Mouse (Mus musculus) right cerebral cortex, adult 2 months (tissue): ENCODE data around the gene Ntsr2.
"Not testable (repeated sequence)": the region's sequence is repeated elsewhere in the genome, so short reads cannot be mapped to it uniquely, and the experiment has no call there.

ENCODE experiments used
- DNase-seq, 2 experiments: peaks; one replicate each; pipeline ENCODE4 v3.0.0; 2021 to 2022; ENCODE audit warnings: low spot score in 2 of 2

The Ntsr2 gene

DNA sequence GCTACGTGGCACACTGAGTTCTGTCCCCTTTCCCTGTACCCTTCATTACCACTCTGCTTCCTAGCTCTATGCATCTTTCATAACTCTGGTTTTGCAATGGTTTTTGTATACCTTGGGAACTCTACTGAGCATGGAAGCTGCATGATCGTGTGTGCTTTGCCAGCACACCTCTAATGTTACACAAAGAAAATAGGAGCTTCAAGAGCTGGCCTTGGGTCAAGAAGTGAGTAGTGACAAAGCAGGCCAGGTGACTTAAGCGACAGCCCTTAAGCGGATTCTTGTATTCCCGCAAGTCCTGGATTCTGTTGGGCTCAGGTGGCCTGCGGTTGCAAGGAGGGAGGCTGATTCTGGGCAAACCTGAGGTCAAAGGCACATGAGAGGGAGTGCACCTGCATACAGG lies 4.9 kb upstream of the Ntsr2 start:
- DNase-seq, result no peak

DNA sequence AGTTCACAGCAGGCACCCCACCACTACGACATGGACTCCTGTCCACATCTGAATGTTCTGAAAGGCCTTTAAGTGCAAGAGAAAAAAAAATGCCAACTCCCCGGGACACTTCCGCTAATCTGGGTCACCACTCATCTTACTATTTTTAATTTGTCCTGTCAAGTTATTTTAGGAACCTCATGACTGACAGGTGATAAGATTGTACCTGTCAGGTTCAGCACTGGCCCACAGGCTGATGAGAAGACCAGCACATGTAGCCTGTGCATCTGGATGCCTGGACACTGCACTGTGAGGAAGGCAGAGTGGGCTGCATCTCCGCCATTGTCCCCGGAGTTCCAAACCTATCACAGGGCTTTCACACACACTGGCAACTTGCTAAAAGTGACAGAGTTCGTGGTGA lies 3.4 kb upstream of the Ntsr2 start:
- no peak for DNase-seq

GRCm38 (mm10) chr12:16655604-16656003 lies 2.4 kb downstream of the Ntsr2 start:
- no peak for DNase-seq

DNA sequence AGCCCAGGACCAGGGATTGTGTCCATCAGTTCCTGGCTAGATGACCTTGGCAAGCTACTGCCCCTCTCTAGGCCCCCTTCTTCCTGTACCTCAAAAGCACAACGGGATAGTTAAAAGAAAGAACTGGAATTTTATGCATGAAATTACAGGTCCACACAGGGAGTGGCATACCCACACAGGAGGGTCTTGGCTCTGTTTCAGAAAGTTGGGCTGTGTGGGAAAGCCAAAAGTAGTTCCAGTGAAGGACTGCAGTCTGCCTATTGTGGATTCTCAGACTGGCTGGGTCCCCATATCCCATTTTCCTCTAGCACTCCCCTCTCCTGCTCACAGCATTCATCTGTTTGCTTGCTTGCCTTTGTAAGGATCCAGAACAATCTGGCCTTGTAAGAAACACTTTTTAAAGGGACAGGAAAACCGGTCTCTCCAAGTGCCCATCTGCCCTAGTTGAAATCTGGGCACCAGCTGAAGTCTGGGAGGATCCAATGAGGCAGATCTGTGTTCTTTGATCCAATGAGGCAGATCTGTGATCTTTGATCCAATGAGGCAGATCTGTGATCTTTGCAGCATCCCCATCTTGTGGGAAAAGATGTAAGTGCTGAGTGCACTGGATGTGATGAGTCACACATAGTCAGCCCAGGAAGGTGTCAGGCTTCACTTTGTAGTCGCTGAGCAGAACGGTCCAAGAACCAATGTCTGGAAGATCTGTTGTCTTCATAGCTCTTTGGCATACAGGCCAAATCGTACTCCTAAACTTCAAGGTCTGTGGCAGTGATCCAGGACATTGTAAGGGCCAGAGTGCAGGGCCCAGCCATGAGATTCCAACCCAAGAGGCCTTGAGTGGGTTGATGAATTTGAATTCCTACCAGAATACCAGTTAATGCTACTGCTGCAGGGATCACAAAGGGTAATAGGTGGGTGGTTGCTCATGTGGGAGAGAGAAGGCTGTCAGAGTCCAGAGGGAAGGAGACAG lies 4.0 kb downstream of the Ntsr2 start:
- DNase-seq, result peak; percentile 26 to 29

GRCm38 (mm10) chr12:16661459-16661858 lies 8.3 kb downstream of the Ntsr2 start:
- no peak for DNase-seq

GRCm38 (mm10) chr12:16661936-16662335 lies 8.8 kb downstream of the Ntsr2 start:
- no peak for DNase-seq

GRCm38 (mm10) chr12:16662955-16663585 lies 9.9 kb downstream of the Ntsr2 start:
- peak; percentile 22 to 43 for DNase-seq

DNA sequence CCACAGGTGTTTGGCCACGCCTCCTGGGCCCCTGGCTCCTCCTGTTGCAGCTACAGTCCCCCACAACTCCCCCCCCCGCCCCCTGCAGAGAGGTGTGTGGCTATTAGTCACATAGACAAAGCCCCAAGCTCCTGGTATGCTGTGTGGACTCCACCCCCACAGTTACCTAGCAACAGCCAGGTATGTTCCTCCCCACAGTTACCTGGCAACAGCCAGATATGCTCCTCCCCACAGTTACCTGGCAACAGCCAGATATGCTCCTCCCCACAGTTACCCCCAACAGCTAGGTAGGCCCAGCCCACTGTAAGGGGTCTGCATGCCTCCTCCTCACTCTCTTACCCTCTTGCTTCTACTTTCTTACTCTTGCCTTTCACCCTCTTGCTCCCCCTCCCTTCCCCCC lies 11.8 kb downstream of the Ntsr2 start:
- no peak for DNase-seq

DNA sequence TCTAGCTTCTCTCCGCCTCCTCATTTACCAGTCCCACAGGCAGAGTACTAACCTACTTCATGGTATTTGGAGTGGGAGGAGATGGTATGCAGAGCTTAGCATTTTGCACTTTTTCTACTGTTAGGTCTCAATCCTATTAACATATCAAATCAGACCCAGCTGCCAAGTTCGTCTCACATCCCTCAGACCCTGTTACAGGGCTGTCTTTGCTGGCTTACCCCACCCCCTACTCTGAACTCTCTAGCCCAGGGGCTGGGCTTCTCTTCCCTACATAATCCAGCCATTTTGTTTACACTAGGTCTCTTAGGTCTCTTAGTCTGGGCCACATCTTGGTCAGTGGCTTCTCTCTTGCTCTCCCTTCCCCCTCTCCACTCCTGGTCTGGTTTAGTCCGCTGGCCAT lies 16.0 kb downstream of the Ntsr2 start:
- DNase-seq, result no peak

- DNase-seq, result no peak
Measured at GRCm38 (mm10) chr12:16672246-16672645, 19.1 kb downstream of the Ntsr2 start.

GRCm38 (mm10) chr12:16690631-16691030 lies 37.4 kb downstream of the Ntsr2 start:
- DNase-seq, result no peak

GRCm38 (mm10) chr12:16694783-16695182 lies 41.6 kb downstream of the Ntsr2 start:
- no peak for DNase-seq

GRCm38 (mm10) chr12:16695252-16695651 lies 42.1 kb downstream of the Ntsr2 start:
- not testable (repeated sequence) for DNase-seq

DNA sequence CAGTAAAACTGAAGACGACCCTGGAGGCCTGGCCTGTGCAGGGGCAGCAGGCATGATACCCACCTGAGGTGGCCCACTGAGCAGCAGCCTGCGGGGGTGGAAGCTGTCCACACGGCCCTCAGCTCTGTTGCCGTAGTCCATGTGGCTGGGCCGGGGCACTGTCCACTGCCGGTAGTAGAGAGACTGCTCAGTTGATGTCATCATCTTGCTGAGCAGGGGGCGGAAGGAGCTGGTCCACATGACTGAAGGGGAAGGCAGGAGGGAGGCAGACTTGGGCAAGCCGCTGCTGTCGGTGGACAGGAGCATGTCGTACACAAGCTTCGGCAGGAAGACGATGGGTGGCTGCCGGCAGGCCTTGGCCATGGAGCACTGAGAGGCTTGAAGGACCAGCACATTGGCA lies 43.0 kb downstream of the Ntsr2 start:
- no peak for DNase-seq

- DNase-seq, result no peak
Measured at GRCm38 (mm10) chr12:16698691-16699090, 45.5 kb downstream of the Ntsr2 start.
